Mouse (Mus musculus) heart, postnatal 0 days (tissue): ENCODE measurements around the gene Gpr55. TPM values are rescaled to one million over a fixed set of nuclear protein-coding genes. Genes with fewer than 3 reads are reported as not detected.
A peak's percentile ranks its signal among the peaks of the same experiment; 100 is the strongest.

Source experiments
- ATAC-seq: fragments of 200-750 bp; cut with Nextera tagmentation; 2 replicates; pipeline ENCODE4 v1.8.0; 2017; ENCODE audit warnings: low read depth, moderate number of reproducible peaks, moderate library complexity; ENCODE audit not compliant: insufficient read depth
- DNase-seq: peaks from one replicate; pipeline ENCODE4 v3.0.0-alpha.2; 2016; ENCODE audit warnings: low spot score
- H3K27ac ChIP-seq: fragments of 300-500 bp; sonication (generic); 2 replicates; pipeline ENCODE4 v1.5.1; 2014; ENCODE audit warnings: low read depth, mild to moderate bottlenecking
- H3K27me3 ChIP-seq: fragments of 300-500 bp; sonication (generic); 2 replicates; pipeline ENCODE4 v1.6.1; 2014; ENCODE audit warnings: low read length, mixed read lengths; ENCODE audit not compliant: control insufficient read depth, insufficient read depth
- H3K36me3 ChIP-seq: fragments of 300-500 bp; sonication (generic); replicated peaks from 2 replicates; pipeline ENCODE4 v1.6.1; 2014; ENCODE audit warnings: low read length, mixed read lengths; ENCODE audit not compliant: control insufficient read depth, insufficient read depth
- H3K4me1 ChIP-seq: fragments of 300-500 bp; sonication (generic); 2 replicates; pipeline ENCODE4 v1.6.1; 2014; ENCODE audit warnings: antibody characterized with exemption; ENCODE audit not compliant: control insufficient read depth, insufficient read depth
- H3K4me2 ChIP-seq: fragments of 300-500 bp; sonication (generic); 2 replicates; pipeline ENCODE4 v1.6.1; 2014; ENCODE audit warnings: low read depth, mild to moderate bottlenecking, low read length, moderate library complexity
- H3K4me3 ChIP-seq: fragments of 300-500 bp; sonication (generic); 2 replicates; pipeline ENCODE4 v1.5.1; 2014; ENCODE audit warnings: low read depth, low read length
- H3K9ac ChIP-seq: fragments of 300-500 bp; sonication (generic); replicated peaks from 2 replicates; pipeline ENCODE4 v1.6.1; 2014; ENCODE audit warnings: low read depth, low read length, mixed read lengths
- H3K9me3 ChIP-seq: fragments of 300-500 bp; sonication (generic); replicated peaks from 2 replicates; pipeline ENCODE4 v1.6.1; 2016; ENCODE audit warnings: low read length; ENCODE audit not compliant: control insufficient read depth
- CTCF ChIP-seq: IDR thresholded peaks from 2 replicates; pipeline ENCODE4 v1.5.1; 2016; ENCODE audit warnings: antibody characterized with exemption, control low read depth, low read depth
- EP300 ChIP-seq: IDR thresholded peaks from 2 replicates; pipeline ENCODE4 v1.6.1; 2016; ENCODE audit warnings: antibody characterized with exemption, low read depth
- WGBS: fragments of 180-500 bp; shearing (Covaris S2); extraction: QIAGEN DNeasy Blood & Tissue Kit; methylation state at CpG from one replicate; pipeline ENCODE4 v1.1.7; 2014; 5-methylcytosine and 5-hydroxymethylcytosine counted together
- polyA plus RNA-seq: library from polyadenylated mRNA; unstranded; fragments of >200 nt; fragmentation: Nextera tagmentation; extraction: Ambion mirVana; gene quantifications from 2 replicates; pipeline ENCODE4 v1.2.1, GENCODE M21; 2015
- total RNA-seq: library from RNA; depleted of rRNA; stranded (reverse); fragments of >200 nt; gene quantifications from 2 replicates; pipeline ENCODE4 v1.2.3, GENCODE M21; 2014; ENCODE audit warnings: low replicate concordance; rRNA removed

Gene Gpr55
- total and polyA plus RNA-seq, 2 experiments from 2014 or later = not detected

GRCm38 (mm10) chr1:85896781-85897700 lies 63.8 kb downstream of the Gpr55 start:
- Histone ChIP-seq H3K9me3 (no peaks in the 10 kb centered on the region), H3K4me1 (peaks cover 63% of the 10 kb centered on the region), H3K27me3 (no peaks in the 10 kb centered on the region), H3K4me3 (no peak overlapping the region), H3K9ac (no peak overlapping the region), H3K36me3 (no peaks in the 10 kb centered on the region), H3K27ac (peak overlapping the region; percentile 47; the same call in 1 of the 2 replicates), H3K4me2 (peak overlapping the region; percentile 27)
- no peak for ATAC-seq
- DNase-seq = peak; percentile 35
- no peak for TF ChIP-seq CTCF
- TF ChIP-seq EP300 = no peak
- WGBS = 46% methylated on average over 12 of the region's 12 CpGs

GRCm38 (mm10) chr1:85896110-85896509 lies 64.7 kb downstream of the Gpr55 start:
- ATAC-seq = no peak
- Histone ChIP-seq H3K4me1 (peaks cover 54% of the 10 kb centered on the region), H3K27me3 (no peaks in the 10 kb centered on the region), H3K4me2 (peak overlapping the region; percentile 88), H3K9ac (no peak overlapping the region), H3K27ac (peak overlapping the region; percentile 80; the same call in 1 of the 2 replicates), H3K36me3 (no peaks in the 10 kb centered on the region), H3K9me3 (no peaks in the 10 kb centered on the region), H3K4me3 (peak overlapping the region; percentile 89; the same call in 1 of the 2 replicates)
- TF ChIP-seq EP300 (no peak), CTCF (no peak)
- no peak for DNase-seq
- WGBS = 78% methylated on average over 5 of the region's 5 CpGs

- Histone ChIP-seq H3K27me3 (no peaks in the 10 kb centered on the region), H3K36me3 (no peaks in the 10 kb centered on the region), H3K4me3 (peak overlapping the region; percentile 89), H3K27ac (peak overlapping the region; percentile 80), H3K9ac (peak overlapping the region; percentile 76), H3K4me1 (peaks cover 47% of the 10 kb centered on the region), H3K9me3 (no peaks in the 10 kb centered on the region), H3K4me2 (peak overlapping the region; percentile 88)
- no peak for TF ChIP-seq EP300
- peak; percentile 33; the same call in 1 of the 2 replicates for TF ChIP-seq CTCF
- 8% methylated on average over 15 of the region's 15 CpGs for WGBS
- ATAC-seq = peak; percentile 83
- DNase-seq = peak; percentile 85
Measured at GRCm38 (mm10) chr1:85895391-85895837, 65.4 kb downstream of the Gpr55 start.

GRCm38 (mm10) chr1:85894748-85895360 lies 66.0 kb downstream of the Gpr55 start:
- WGBS = under 1% methylated on average over 30 of the region's 30 CpGs
- peaks cover 41% of the 10 kb centered on the region for H3K4me1 ChIP-seq
- H3K27ac ChIP-seq = peak overlapping the region; percentile 80
- no peaks in the 10 kb centered on the region for H3K27me3 ChIP-seq
- H3K9me3 ChIP-seq = no peaks in the 10 kb centered on the region
- peak overlapping the region; percentile 88 for H3K4me2 ChIP-seq
- peak; percentile 13 for ATAC-seq
- H3K4me3 ChIP-seq = peak overlapping the region; percentile 89
- peak; percentile 39 for DNase-seq
- no peaks in the 10 kb centered on the region for H3K36me3 ChIP-seq
- TF ChIP-seq EP300 (no peak), CTCF (no peak)
- H3K9ac ChIP-seq = peak overlapping the region; percentile 76

GRCm38 (mm10) chr1:85894231-85894747 lies 66.5 kb downstream of the Gpr55 start, which contains the start of gene Itm2c:
Gene Itm2c (plus strand): TSS chr1:85894281.
- under 1% methylated on average over 35 of the region's 35 CpGs for WGBS
- Histone ChIP-seq H3K9me3 (no peaks in the 10 kb centered on the region), H3K9ac (peak within 1 kb of the TSS; percentile 76), H3K4me3 (peak within 1 kb of the TSS; percentile 89), H3K27ac (peak within 1 kb of the TSS; percentile 80), H3K4me2 (peak within 1 kb of the TSS; percentile 88), H3K4me1 (peaks cover 36% of the 10 kb centered on the region), H3K27me3 (no peaks in the 10 kb centered on the region), H3K36me3 (no peaks in the 10 kb centered on the region)
- DNase-seq = peak; percentile 76
- TF ChIP-seq CTCF (no peak), EP300 (no peak)
- peak; percentile 72 for ATAC-seq

Other genes with a start within 250 kb of the Gpr55 start
- 3.0 TPM in 1 of 2 replicates, not detected in the other for gene A630001G21Rik, start 182.4 kb downstream of the Gpr55 start, total RNA-seq
- gene A630001G21Rik, start 182.4 kb downstream of the Gpr55 start, polyA plus RNA-seq = 0.60 and 0.91 TPM in 2 replicates
- gene Cab39, start 167.6 kb downstream of the Gpr55 start, total RNA-seq = 102 and 138 TPM in 2 replicates
- 20.0 and 21.3 TPM in 2 replicates for gene Cab39, start 167.6 kb downstream of the Gpr55 start, polyA plus RNA-seq
- gene Itm2c, start 66.7 kb downstream of the Gpr55 start, total RNA-seq = 180 and 255 TPM in 2 replicates
- 144 and 146 TPM in 2 replicates for gene Itm2c, start 66.7 kb downstream of the Gpr55 start, polyA plus RNA-seq
- gene 4933407L21Rik, start 32.5 kb downstream of the Gpr55 start, total RNA-seq = not detected in 2 replicates
- not detected in 2 replicates for gene 4933407L21Rik, start 32.5 kb downstream of the Gpr55 start, polyA plus RNA-seq
- not detected in 2 replicates for gene Spata3, start 55.8 kb upstream of the Gpr55 start, total RNA-seq
- gene Spata3, start 55.8 kb upstream of the Gpr55 start, polyA plus RNA-seq = not detected in 2 replicates
- gene 2810459M11Rik, start 84.9 kb upstream of the Gpr55 start, total RNA-seq = not detected in 2 replicates
- gene 2810459M11Rik, start 84.9 kb upstream of the Gpr55 start, polyA plus RNA-seq = not detected in 2 replicates
- 58.3 and 101 TPM in 2 replicates for gene Psmd1, start 103.4 kb upstream of the Gpr55 start, total RNA-seq
- 110 and 116 TPM in 2 replicates for gene Psmd1, start 103.4 kb upstream of the Gpr55 start, polyA plus RNA-seq
- gene Htr2b, start 151.0 kb upstream of the Gpr55 start, total RNA-seq = not detected in 2 replicates
- 0.11 and 0.25 TPM in 2 replicates for gene Htr2b, start 151.0 kb upstream of the Gpr55 start, polyA plus RNA-seq
- gene Gm21972, start 172.6 kb upstream of the Gpr55 start, total RNA-seq = not detected in 2 replicates
- not detected in 2 replicates for gene Gm21972, start 172.6 kb upstream of the Gpr55 start, polyA plus RNA-seq
- 1.5 and 2.7 TPM in 2 replicates for gene Armc9, start 193.8 kb upstream of the Gpr55 start, total RNA-seq
- gene Armc9, start 193.8 kb upstream of the Gpr55 start, polyA plus RNA-seq = 5.1 and 5.9 TPM in 2 replicates